Mouse (Mus musculus) liver, postnatal 0 days (tissue): ENCODE measurements at regions not wholly inside any gene's neighbourhood (a gene's known extent, or its start where the extent isn't known, plus 50 kb on each side); places are given as distances from the start of the nearest gene placed in this dataset.

ENCODE experiments used
- ATAC-seq: fragments of 200-750 bp; cut with Nextera tagmentation; 2 replicates; pipeline ENCODE4 v1.8.0; 2017; ENCODE audit warnings: mild to moderate bottlenecking, moderate library complexity
- DNase-seq: peaks from one replicate; pipeline ENCODE4 v3.0.0-alpha.2; 2016
- H3K27ac ChIP-seq: fragments of 300-500 bp; sonication (generic); 2 replicates; pipeline ENCODE4 v1.5.1; 2014; ENCODE audit warnings: antibody characterized with exemption, moderate library complexity, mild to moderate bottlenecking, low read depth
- H3K27me3 ChIP-seq: fragments of 300-500 bp; sonication (generic); 2 replicates; pipeline ENCODE4 v1.6.1; 2014; ENCODE audit warnings: low read length, control low read depth, mixed read lengths; ENCODE audit not compliant: insufficient read depth
- H3K36me3 ChIP-seq: fragments of 300-500 bp; sonication (generic); replicated peaks from 2 replicates; pipeline ENCODE4 v1.6.1; 2014; ENCODE audit warnings: mild to moderate bottlenecking, control low read depth, low read length, moderate library complexity, mixed read lengths; ENCODE audit not compliant: insufficient read depth
- H3K4me1 ChIP-seq: fragments of 300-500 bp; sonication (generic); 2 replicates; pipeline ENCODE4 v1.6.1; 2014; ENCODE audit warnings: antibody characterized with exemption, mild to moderate bottlenecking, control low read depth; ENCODE audit not compliant: insufficient read depth
- H3K4me2 ChIP-seq: fragments of 300-500 bp; sonication (generic); 2 replicates; pipeline ENCODE4 v1.6.1; 2014; ENCODE audit warnings: low read depth, mild to moderate bottlenecking, low read length, moderate library complexity, mixed read lengths
- H3K4me3 ChIP-seq: fragments of 300-500 bp; sonication (generic); 2 replicates; pipeline ENCODE4 v1.5.1; 2014; ENCODE audit warnings: low read depth, low read length
- H3K9ac ChIP-seq: fragments of 300-500 bp; sonication (generic); replicated peaks from 2 replicates; pipeline ENCODE4 v1.6.1; 2014; ENCODE audit warnings: mild to moderate bottlenecking, moderate library complexity
- H3K9me3 ChIP-seq: fragments of 300-500 bp; sonication (generic); 2 replicates; pipeline ENCODE4 v1.6.1; 2016; ENCODE audit warnings: mild to moderate bottlenecking, control low read depth, low read length, mixed read lengths
- CTCF ChIP-seq: sonication (generic); IDR thresholded peaks from 2 replicates; pipeline ENCODE4 v1.5.1; 2016; ENCODE audit warnings: antibody characterized with exemption, low read depth
- EP300 ChIP-seq: IDR thresholded peaks from 2 replicates; pipeline ENCODE4 v1.6.1; 2016; ENCODE audit warnings: antibody characterized with exemption, low read depth, mild to moderate bottlenecking
- WGBS: fragments of 180-500 bp; shearing (Covaris S2); extraction: QIAGEN DNeasy Blood & Tissue Kit; methylation state at CpG from one replicate; pipeline ENCODE4 v1.1.7; 2014; ENCODE audit not compliant: insufficient replicate concordance; 5-methylcytosine and 5-hydroxymethylcytosine counted together

DNA sequence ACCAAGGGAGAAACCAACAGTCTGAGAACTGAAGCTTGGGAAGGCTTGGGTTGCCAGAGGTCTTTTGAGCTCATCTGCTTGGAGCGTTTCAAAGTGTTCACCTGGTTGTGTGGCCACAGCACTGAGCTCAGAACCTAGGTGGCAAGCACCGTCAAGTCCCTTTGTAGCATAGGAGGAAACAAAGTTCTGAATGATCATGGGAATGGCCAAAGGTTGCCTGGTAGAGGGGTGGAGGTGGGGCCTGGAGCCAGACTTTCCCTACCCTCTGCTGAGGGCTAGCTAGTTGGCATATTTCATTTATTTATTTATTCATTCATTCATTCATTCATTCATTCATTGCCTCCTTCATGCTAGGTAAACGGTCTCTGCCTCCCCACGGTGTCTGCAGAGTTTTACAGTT lies 134.9 kb upstream of the 1600014C23Rik start:
- Histone ChIP-seq H3K27me3 (peaks cover 9% of the 10 kb centered on the region; the same call in 1 of the 2 replicates), H3K9me3 (no peaks in the 10 kb centered on the region), H3K9ac (no peak overlapping the region), H3K4me2 (no peak overlapping the region), H3K4me3 (no peak overlapping the region), H3K27ac (no peak overlapping the region), H3K36me3 (no peaks in the 10 kb centered on the region), H3K4me1 (peaks cover 17% of the 10 kb centered on the region)
- TF ChIP-seq EP300 (no peak), CTCF (no peak)
- 73% methylated on average over 4 of the region's 4 CpGs for WGBS
- DNase-seq, result no peak
- ATAC-seq, result no peak

DNA sequence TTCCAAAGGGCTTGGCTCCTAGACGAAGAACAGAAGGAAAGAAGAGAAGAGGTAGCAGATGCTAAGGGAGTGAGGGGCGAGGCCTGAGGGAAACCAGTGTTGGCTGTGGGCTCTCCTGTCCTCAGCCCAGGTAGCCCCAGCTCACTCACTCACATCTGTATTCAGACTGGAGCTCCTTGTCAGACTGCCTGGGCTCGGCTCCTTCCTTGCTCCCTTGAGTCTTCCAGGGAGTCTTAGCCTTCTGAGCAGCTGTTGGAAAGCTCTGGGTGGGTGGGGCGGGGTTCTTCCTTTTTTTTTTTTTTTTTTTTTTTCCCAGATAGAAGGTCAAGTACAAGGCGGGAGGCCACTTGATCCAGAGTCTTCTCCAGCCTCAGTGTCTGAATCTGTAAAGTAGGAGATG lies 134.1 kb upstream of the 1600014C23Rik start:
- WGBS, result 62% methylated on average over 5 of the region's 5 CpGs

DNA sequence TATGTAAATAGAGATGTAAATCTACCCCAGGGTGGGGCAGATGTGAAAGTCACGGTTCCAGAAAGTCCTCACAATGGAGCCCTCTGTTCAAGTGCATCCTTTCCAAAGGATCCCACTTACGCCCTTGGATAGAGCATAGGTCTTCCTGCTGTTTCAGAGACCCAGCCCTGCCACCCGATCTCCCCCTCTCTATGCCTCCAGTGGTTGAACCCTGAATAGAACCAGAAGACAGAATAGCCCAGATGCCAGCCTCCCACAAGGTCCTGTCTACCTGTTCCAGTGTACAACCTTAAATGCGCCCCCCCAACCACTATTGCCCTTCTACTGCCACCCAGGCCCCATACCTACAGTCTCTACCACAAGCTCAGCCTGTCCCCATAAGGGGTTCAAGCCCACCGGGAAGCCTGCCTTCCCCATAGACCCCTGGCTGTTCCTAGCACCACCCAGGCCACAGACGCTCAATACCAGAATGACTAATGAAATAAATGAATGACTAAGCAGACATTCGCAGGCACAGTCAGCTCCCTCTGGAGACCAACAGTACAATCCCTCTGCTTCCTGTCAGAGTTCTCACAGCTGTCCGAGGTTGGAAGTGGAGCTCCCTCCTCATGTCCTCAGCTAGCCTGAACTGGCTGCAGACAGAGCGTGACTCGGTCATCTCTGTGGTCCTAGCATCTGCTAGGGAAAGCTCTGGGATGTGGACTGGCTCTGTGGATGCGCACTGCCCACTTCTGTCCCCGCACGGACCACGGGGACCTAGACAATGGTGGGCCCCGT lies 133.4 kb upstream of the 1600014C23Rik start:
- ATAC-seq (no peak), DNase-seq (no peak)
- no peaks in the 10 kb centered on the region for H3K9me3 ChIP-seq
- peaks cover 6% of the 10 kb centered on the region; the same call in 1 of the 2 replicates for H3K4me1 ChIP-seq
- H3K27ac ChIP-seq, result no peak overlapping the region
- TF ChIP-seq CTCF (no peak), EP300 (no peak)
- 64% methylated on average over 15 of the region's 15 CpGs for WGBS
- no peak overlapping the region for H3K4me2 ChIP-seq
- H3K36me3 ChIP-seq, result no peaks in the 10 kb centered on the region
- no peak overlapping the region for H3K9ac ChIP-seq
- H3K27me3 ChIP-seq, result no peaks in the 10 kb centered on the region
- no peak overlapping the region for H3K4me3 ChIP-seq

More for the DNA sequence above, 134.1 kb upstream of the 1600014C23Rik start:
- no peak overlapping the region for H3K9ac ChIP-seq
- peaks cover 12% of the 10 kb centered on the region for H3K4me1 ChIP-seq
- H3K4me3 ChIP-seq, result no peak overlapping the region
- no peaks in the 10 kb centered on the region for H3K9me3 ChIP-seq
- ATAC-seq (no peak), DNase-seq (no peak)
- no peaks in the 10 kb centered on the region for H3K36me3 ChIP-seq
- peaks cover 3% of the 10 kb centered on the region; the same call in 1 of the 2 replicates for H3K27me3 ChIP-seq
- no peak overlapping the region for H3K27ac ChIP-seq
- no peak overlapping the region for H3K4me2 ChIP-seq
- TF ChIP-seq CTCF (no peak), EP300 (no peak)

DNA sequence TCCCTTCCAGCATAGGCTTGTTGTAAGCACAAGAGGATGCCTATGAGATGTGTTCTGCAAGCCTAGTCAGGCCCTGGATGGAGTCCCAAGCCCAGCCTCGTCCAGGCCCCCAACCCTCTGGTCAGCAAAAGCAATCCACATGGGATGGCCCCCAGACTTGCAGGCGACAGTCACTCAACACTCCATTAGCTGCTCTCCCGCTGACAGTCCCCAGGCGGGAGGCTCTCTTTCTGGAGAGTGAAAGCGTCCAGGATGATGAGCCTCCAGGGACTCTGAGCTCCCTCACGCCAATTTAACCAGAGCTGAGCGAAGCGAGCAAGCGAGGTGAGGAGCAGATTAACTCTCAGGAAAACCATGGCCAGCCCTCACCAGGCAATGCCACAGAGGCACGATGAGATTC lies 132.7 kb upstream of the 1600014C23Rik start:
- WGBS, result 50% methylated on average over 10 of the region's 10 CpGs
- H3K9ac ChIP-seq, result no peak overlapping the region

DNA sequence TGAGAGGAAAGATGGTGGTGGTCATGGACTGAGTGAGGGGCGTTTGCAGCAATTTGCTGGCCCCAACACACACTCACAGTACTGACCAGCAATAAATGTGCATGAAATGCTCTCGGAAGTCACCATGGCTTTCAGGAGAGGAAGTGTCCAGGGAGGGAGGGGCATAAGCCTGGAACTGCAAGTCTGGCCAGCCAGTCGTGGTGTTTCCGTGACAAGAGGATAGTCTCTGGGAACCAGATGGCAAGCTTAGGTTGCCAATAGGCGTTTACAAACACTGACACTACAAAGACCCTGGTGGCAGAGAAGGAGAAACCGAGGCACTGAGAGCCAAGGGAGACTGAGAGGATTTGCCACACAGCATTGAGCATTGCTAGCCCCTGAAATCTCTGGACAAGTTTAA lies 132.3 kb upstream of the 1600014C23Rik start:
- no peak overlapping the region for H3K9ac ChIP-seq
- TF ChIP-seq EP300, result no peak
- TF ChIP-seq CTCF, result no peak
- no peaks in the 10 kb centered on the region for H3K4me1 ChIP-seq
- no peaks in the 10 kb centered on the region for H3K27me3 ChIP-seq
- no peak overlapping the region for H3K27ac ChIP-seq
- no peak overlapping the region for H3K4me2 ChIP-seq
- H3K36me3 ChIP-seq, result no peaks in the 10 kb centered on the region
- DNase-seq, result no peak
- ATAC-seq, result no peak
- H3K9me3 ChIP-seq, result no peaks in the 10 kb centered on the region
- H3K4me3 ChIP-seq, result no peak overlapping the region
- 37% methylated on average over 6 of the region's 6 CpGs for WGBS

More for the DNA sequence above, 132.7 kb upstream of the 1600014C23Rik start:
- Histone ChIP-seq H3K9me3 (no peaks in the 10 kb centered on the region), H3K36me3 (no peaks in the 10 kb centered on the region), H3K4me3 (no peak overlapping the region), H3K27ac (no peak overlapping the region), H3K27me3 (no peaks in the 10 kb centered on the region), H3K4me1 (no peaks in the 10 kb centered on the region), H3K4me2 (no peak overlapping the region)
- DNase-seq (no peak), ATAC-seq (no peak)
- TF ChIP-seq CTCF (no peak), EP300 (no peak)

DNA sequence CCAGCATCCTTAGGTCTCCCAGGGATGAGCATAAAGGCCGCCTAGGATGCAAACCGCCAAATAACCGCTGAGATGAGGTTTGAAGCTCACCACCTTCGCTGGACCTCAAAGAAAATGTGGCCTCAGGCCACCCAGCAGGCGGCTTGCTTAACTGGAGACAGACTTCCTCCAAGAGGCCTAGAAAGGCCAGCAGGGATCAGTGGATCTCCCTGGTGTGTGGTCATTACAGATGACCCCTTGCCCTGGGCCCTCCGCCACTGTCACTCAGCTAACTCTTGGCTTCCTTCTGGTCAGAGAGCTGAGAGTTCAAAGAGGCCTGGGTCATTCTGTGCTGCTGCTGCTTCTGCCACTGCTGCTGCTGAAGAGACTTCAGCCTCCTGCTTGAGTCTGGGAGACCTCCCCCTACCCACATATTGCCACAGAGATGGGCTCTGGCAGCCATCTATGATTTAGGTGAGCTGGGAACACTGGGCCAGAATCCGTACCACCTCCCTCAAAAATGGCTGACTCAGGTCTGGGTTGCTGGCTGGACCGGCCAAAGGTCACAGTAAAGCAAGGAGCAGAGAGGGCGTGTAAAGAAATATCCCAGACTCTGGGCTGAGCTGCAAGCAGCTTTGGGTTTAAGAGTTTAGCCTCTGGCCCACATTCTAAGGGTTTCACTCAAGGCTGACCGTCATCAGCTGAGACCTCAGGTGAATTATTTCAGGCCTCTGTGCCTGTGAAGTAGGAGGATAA lies 130.0 kb upstream of the 1600014C23Rik start:
- no peak overlapping the region for H3K9ac ChIP-seq
- WGBS, result 72% methylated on average over 10 of the region's 10 CpGs
- TF ChIP-seq CTCF, result no peak
- no peak overlapping the region for H3K4me2 ChIP-seq
- ATAC-seq (no peak), DNase-seq (no peak)
- H3K9me3 ChIP-seq, result peaks cover 2% of the 10 kb centered on the region; the same call in 1 of the 2 replicates
- H3K27ac ChIP-seq, result no peak overlapping the region
- H3K27me3 ChIP-seq, result no peaks in the 10 kb centered on the region
- H3K4me3 ChIP-seq, result no peak overlapping the region
- H3K4me1 ChIP-seq, result no peaks in the 10 kb centered on the region
- no peaks in the 10 kb centered on the region for H3K36me3 ChIP-seq
